Comparison of ENCODE assay signal across 25 mouse cellular contexts in genomic region chr6:124588771-124589170, GRCm38 (mm10). TPM values are rescaled to one million over a fixed set of nuclear protein-coding genes. Genes with fewer than 3 reads are reported as not detected.
DNase-seq lines count a peak whose midpoint lies in the region.
"Had no signal": no experiment of that assay in that cellular context is flagged by ENCODE, and none has a peak within 500 bp of the region (broad histone marks: within the 10 kb centered on the region; RNA-seq: fewer than 3 reads in every experiment).

No protein-coding gene starts in this region.

- intact Hi-C loops in heart, postnatal 10 days (cut with DNase I) = no loop called here

- DNase-seq in adrenal gland, adult (ENCODE audit: inconsistent age in 2 of 2, low spot score in 1 of 2) = peak; percentile 66 to 89
- no peak for DNase-seq in adrenal gland, postnatal 4 days (ENCODE audit: low spot score in 2 of 2)
- DNase-seq in heart, adult 11 months = peak; percentile 74
- DNase-seq in heart, postnatal 10 days = no peak
- peak; percentile 23 to 54 for DNase-seq in adrenal gland, postnatal 36 days
- no peak for DNase-seq in frontal cortex, adult 2 months (ENCODE audit: extremely low spot score in 1 of 2, low spot score in 1 of 2)
- no peak for DNase-seq in cerebellum, adult 18-20 months
- DNase-seq: cerebellum, adult 8-10 months; cerebellum, postnatal 25 days; gastrocnemius, postnatal 14 days; heart, postnatal 36 days; kidney, adult 8-10 months had no signal

RNA-seq across cellular contexts. Expression of gene C1rb, which starts 18.7 kb away (rescaled TPM):
- 1 to 10 TPM; 3.6 to 5.6 TPM for total RNA-seq in adrenal gland, postnatal 4 days (2021)
- total RNA-seq in heart, postnatal 10 days (2021) = under 1 TPM; 0.74 to 0.79 TPM
- total RNA-seq in adrenal gland, postnatal 36 days (2021) = 1 to 10 TPM; 5.8 to 7.8 TPM
- not detected in 2 replicates for polyA plus RNA-seq in frontal cortex, adult 2 months (2012; rRNA removed)
- polyA plus RNA-seq: activated CD4-positive, CD25-positive, alpha-beta regulatory T cell, adult 4 months; CD4-positive, CD25-positive, alpha-beta regulatory T cell, adult 4 months; cortical plate, adult 2 months; embryonic facial prominence, embryonic 12.5 days; forebrain, embryonic 12.5 days; forebrain, embryonic 16.5 days; G1E; gonadal fat pad, adult 2 months; heart, embryonic 12.5 days; heart, embryonic 16.5 days; hindbrain, embryonic 11.5 days; hindbrain, embryonic 15.5 days; intestine, embryonic 16.5 days had no signal

RNA-seq across cellular contexts. Expression of gene C1s1, which starts 46.6 kb away (rescaled TPM):
- total RNA-seq in adrenal gland, postnatal 4 days (2021) = 10 to 100 TPM; 48.1 to 66.6 TPM
- total RNA-seq in heart, postnatal 10 days (2021) = 10 to 100 TPM; 20.1 to 23.3 TPM
- total RNA-seq in adrenal gland, postnatal 36 days (2021) = 10 to 100 TPM; 46.2 to 61.5 TPM
- polyA plus RNA-seq in frontal cortex, adult 2 months (2012; rRNA removed) = 1.6 and 2.3 TPM in 2 replicates
- polyA plus RNA-seq: activated CD4-positive, CD25-positive, alpha-beta regulatory T cell, adult 4 months; CD4-positive, CD25-positive, alpha-beta regulatory T cell, adult 4 months; G1E had no signal

RNA-seq across cellular contexts. Expression of gene C1s2, which starts 47.1 kb away (rescaled TPM):
- 1 to 10 TPM; 1.7 to 2.5 TPM for total RNA-seq in adrenal gland, postnatal 4 days (2021)
- under 1 TPM; 0.26 to 0.45 TPM for total RNA-seq in heart, postnatal 10 days (2021)
- total RNA-seq in adrenal gland, postnatal 36 days (2021) = 1 to 10 TPM; 2.4 to 2.6 TPM
- polyA plus RNA-seq in frontal cortex, adult 2 months (2012; rRNA removed) = 0.59 and 0.62 TPM in 2 replicates
- polyA plus RNA-seq: activated CD4-positive, CD25-positive, alpha-beta regulatory T cell, adult 4 months; CD4-positive, CD25-positive, alpha-beta regulatory T cell, adult 4 months; embryonic facial prominence, embryonic 12.5 days; G1E; heart, embryonic 12.5 days; hindbrain, embryonic 11.5 days had no signal

Comparison
In these comparisons a context has a peak if more than half of its experiments do, and no peak if none do; other contexts are left out.
1. DNase-seq: peak in adrenal gland, adult (2 of 2), heart, adult 11 months (single experiment) and adrenal gland, postnatal 36 days (2 of 2); none in adrenal gland, postnatal 4 days (0 of 2), heart, postnatal 10 days (0 of 2), frontal cortex, adult 2 months (0 of 2) and cerebellum, adult 18-20 months (0 of 2).